Mouse (Mus musculus): ENCODE measurements around the gene Hspa1b. TPM values are rescaled to one million over a fixed set of nuclear protein-coding genes. Genes with fewer than 3 reads are reported as not detected.
A peak's percentile ranks its signal among the peaks of the same experiment; 100 is the strongest.
"Not testable (repeated sequence)": the region's sequence is repeated elsewhere in the genome, so short reads cannot be mapped to it uniquely, and the experiment has no call there.

Hspa1b gene
- polyA plus RNA-seq, 1 experiment = 38.8 TPM

- Histone ChIP-seq H3K4me1 (ENCODE audit: control insufficient read depth, insufficient read depth, low read length) (no peaks in the 10 kb centered on the region), H3K27ac (ENCODE audit: insufficient read depth, low read depth, low read length) (no peak overlapping the region), H3K4me3 (ENCODE audit: insufficient read depth, low read depth, low read length) (peak overlapping the region; percentile 79), H3K27me3 (replicated peaks; ENCODE audit: control insufficient read depth, insufficient read depth, low read length) (no peaks in the 10 kb centered on the region), H3K36me3 (ENCODE audit: control insufficient read depth, insufficient read depth, low read length) (no peaks in the 10 kb centered on the region)
- TF ChIP-seq POLR2A (IDR thresholded peaks at IDR 0.05; ENCODE audit: low read depth, low read length) = no peak
- no peak for TF ChIP-seq CTCF (conservative IDR thresholded peaks at IDR 0.05; ENCODE audit: insufficient read depth, insufficient read length, low read depth, low read length)
- WGBS = 20% methylated on average over 12 of the region's 12 CpGs
- DNase-seq = no peak
Observed at GRCm38 (mm10) chr17:35002153-35002865, 43.3 kb upstream of the Hspa1b start.

GRCm38 (mm10) chr17:35001452-35002152 lies 42.6 kb upstream of the Hspa1b start:
- peak overlapping the region; percentile 6 for H3K27ac ChIP-seq (ENCODE audit: insufficient read depth, low read depth, low read length)
- H3K36me3 ChIP-seq (ENCODE audit: control insufficient read depth, insufficient read depth, low read length) = no peaks in the 10 kb centered on the region
- H3K4me3 ChIP-seq (ENCODE audit: insufficient read depth, low read depth, low read length) = peak overlapping the region; percentile 79
- TF ChIP-seq POLR2A (IDR thresholded peaks at IDR 0.05; ENCODE audit: low read depth, low read length) = no peak
- TF ChIP-seq CTCF (conservative IDR thresholded peaks at IDR 0.05; ENCODE audit: insufficient read depth, insufficient read length, low read depth, low read length) = no peak
- no peaks in the 10 kb centered on the region for H3K27me3 ChIP-seq (replicated peaks; ENCODE audit: control insufficient read depth, insufficient read depth, low read length)
- peak; percentile 30 for DNase-seq
- under 1% methylated on average over 35 of the region's 35 CpGs for WGBS
- no peaks in the 10 kb centered on the region for H3K4me1 ChIP-seq (ENCODE audit: control insufficient read depth, insufficient read depth, low read length)

- TF ChIP-seq POLR2A (IDR thresholded peaks at IDR 0.05; ENCODE audit: low read depth, low read length) (no peak), CTCF (conservative IDR thresholded peaks at IDR 0.05; ENCODE audit: insufficient read depth, insufficient read length, low read depth, low read length) (no peak)
- WGBS = under 1% methylated on average over 82 of the region's 83 CpGs
- H3K36me3 ChIP-seq (ENCODE audit: control insufficient read depth, insufficient read depth, low read length) = no peaks in the 10 kb centered on the region
Observed at GRCm38 (mm10) chr17:35000717-35001451, 41.8 kb upstream of the Hspa1b start, which contains the start of gene Vars. TSS of gene Vars (plus strand) at chr17:35000987.

GRCm38 (mm10) chr17:34999871-35000716 lies 41.1 kb upstream of the Hspa1b start:
- not testable (repeated sequence) for DNase-seq; H3K4me1 ChIP-seq (ENCODE audit: control insufficient read depth, insufficient read depth, low read length)
- 10% methylated on average over 30 of the region's 32 CpGs for WGBS

More at GRCm38 (mm10) chr17:35000717-35001451, 41.8 kb upstream of the Hspa1b start, which contains the start of gene Vars:
- DNase-seq = peak; percentile 91
- peak within 1 kb of the TSS; percentile 98 for H3K27ac ChIP-seq (ENCODE audit: insufficient read depth, low read depth, low read length)
- no peaks in the 10 kb centered on the region for H3K4me1 ChIP-seq (ENCODE audit: control insufficient read depth, insufficient read depth, low read length)
- H3K4me3 ChIP-seq (ENCODE audit: insufficient read depth, low read depth, low read length) = peak within 1 kb of the TSS; percentile 79
- H3K27me3 ChIP-seq (replicated peaks; ENCODE audit: control insufficient read depth, insufficient read depth, low read length) = no peaks in the 10 kb centered on the region

GRCm38 (mm10) chr17:34998526-34999430 lies 39.7 kb upstream of the Hspa1b start:
- Histone ChIP-seq H3K4me1 (ENCODE audit: control insufficient read depth, insufficient read depth, low read length) (no peaks in the 10 kb centered on the region), H3K36me3 (ENCODE audit: control insufficient read depth, insufficient read depth, low read length) (no peaks in the 10 kb centered on the region), H3K4me3 (ENCODE audit: insufficient read depth, low read depth, low read length) (no peak overlapping the region), H3K27ac (ENCODE audit: insufficient read depth, low read depth, low read length) (no peak overlapping the region), H3K27me3 (replicated peaks; ENCODE audit: control insufficient read depth, insufficient read depth, low read length) (no peaks in the 10 kb centered on the region)
- no peak for DNase-seq
- TF ChIP-seq POLR2A (IDR thresholded peaks at IDR 0.05; ENCODE audit: low read depth, low read length) = no peak
- no peak for TF ChIP-seq CTCF (conservative IDR thresholded peaks at IDR 0.05; ENCODE audit: insufficient read depth, insufficient read length, low read depth, low read length)
- 85% methylated on average over 15 of the region's 15 CpGs for WGBS

More at GRCm38 (mm10) chr17:34999871-35000716, 41.1 kb upstream of the Hspa1b start:
- not testable (repeated sequence) for H3K27me3 ChIP-seq (replicated peaks; ENCODE audit: control insufficient read depth, insufficient read depth, low read length); H3K36me3 ChIP-seq (ENCODE audit: control insufficient read depth, insufficient read depth, low read length)
- Histone ChIP-seq H3K4me3 (ENCODE audit: insufficient read depth, low read depth, low read length) (peak overlapping the region; percentile 79), H3K27ac (ENCODE audit: insufficient read depth, low read depth, low read length) (peak overlapping the region; percentile 98)

- Histone ChIP-seq H3K27me3 (replicated peaks; ENCODE audit: control insufficient read depth, insufficient read depth, low read length) (no peaks in the 10 kb centered on the region), H3K4me3 (ENCODE audit: insufficient read depth, low read depth, low read length) (no peak overlapping the region), H3K27ac (ENCODE audit: insufficient read depth, low read depth, low read length) (no peak overlapping the region), H3K36me3 (ENCODE audit: control insufficient read depth, insufficient read depth, low read length) (no peaks in the 10 kb centered on the region), H3K4me1 (ENCODE audit: control insufficient read depth, insufficient read depth, low read length) (no peaks in the 10 kb centered on the region)
- 81% methylated on average over 5 of the region's 5 CpGs for WGBS
- TF ChIP-seq CTCF (conservative IDR thresholded peaks at IDR 0.05; ENCODE audit: insufficient read depth, insufficient read length, low read depth, low read length) (no peak), POLR2A (IDR thresholded peaks at IDR 0.05; ENCODE audit: low read depth, low read length) (no peak)
- DNase-seq = no peak
Observed at GRCm38 (mm10) chr17:34997142-34997483, 38.1 kb upstream of the Hspa1b start.

Measured in kidney, adult 2 months (tissue).